Mouse (Mus musculus) MEL-GATA-1-ER (cell line): ENCODE measurements around the gene Cacnb4.

Source experiments
- DNase-seq: peaks from one replicate; pipeline ENCODE4 v3.0.0-alpha.2; 2012; ENCODE audit warnings: low read depth; ENCODE audit errors: extremely low read depth

Cacnb4 gene

GRCm38 (mm10) chr2:52424747-52425522, 251.7 kb downstream of the Cacnb4 start, which contains the start of gene Arl5a:
Gene Arl5a, minus strand, starts transcription at chr2:52424901.
- DNase-seq, result no peak

DNA sequence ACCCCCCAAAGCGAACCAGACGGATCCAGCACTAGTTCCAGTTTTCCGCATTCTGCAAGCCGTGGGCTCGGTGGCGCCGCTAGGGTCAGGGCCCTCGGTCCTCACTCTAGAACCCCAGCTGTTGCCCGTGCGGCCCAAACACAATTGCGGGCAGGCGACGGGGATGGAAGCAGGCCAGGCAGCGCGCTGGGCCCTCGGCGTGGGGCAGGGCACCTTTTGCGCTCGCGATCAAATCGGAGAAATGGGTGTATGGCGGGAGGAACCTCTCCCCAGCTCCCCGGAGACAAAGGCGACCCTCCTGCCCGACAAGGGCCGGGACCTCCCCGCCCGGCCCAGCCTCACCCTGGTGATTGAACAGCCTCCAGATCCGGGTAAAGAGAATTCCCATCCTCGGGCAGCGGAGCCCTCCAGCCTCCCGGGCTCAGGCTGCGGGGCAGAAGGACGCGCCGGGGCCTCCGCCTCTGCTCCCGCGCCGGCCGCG, 252.3 kb downstream of the Cacnb4 start:
- no peak for DNase-seq

- DNase-seq, result no peak
These were observed 252.9 kb downstream of the Cacnb4 start for GRCm38 (mm10) chr2:52423611-52424247.

GRCm38 (mm10) chr2:52422871-52423610, 253.6 kb downstream of the Cacnb4 start:
- DNase-seq, result no peak

DNA sequence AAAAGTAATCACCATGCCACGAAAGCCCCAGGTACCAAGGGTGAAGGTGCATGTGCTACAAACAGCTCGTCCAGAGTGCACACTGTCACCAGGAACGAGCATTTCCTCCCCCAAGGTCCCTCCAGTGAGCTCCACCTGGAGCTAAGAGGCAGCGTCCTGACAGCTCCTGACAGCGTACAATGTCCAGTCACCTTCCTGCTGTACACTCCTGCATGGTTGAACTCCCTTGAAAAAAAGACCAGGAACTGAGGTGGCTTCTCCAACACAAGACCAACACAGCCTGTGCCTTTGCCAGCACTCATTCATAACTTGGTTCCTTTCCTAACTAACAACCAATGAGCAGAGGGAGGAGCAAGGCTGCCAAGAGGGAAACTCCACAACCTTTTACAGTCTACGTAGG, 255.4 kb downstream of the Cacnb4 start:
- DNase-seq, result no peak

DNA sequence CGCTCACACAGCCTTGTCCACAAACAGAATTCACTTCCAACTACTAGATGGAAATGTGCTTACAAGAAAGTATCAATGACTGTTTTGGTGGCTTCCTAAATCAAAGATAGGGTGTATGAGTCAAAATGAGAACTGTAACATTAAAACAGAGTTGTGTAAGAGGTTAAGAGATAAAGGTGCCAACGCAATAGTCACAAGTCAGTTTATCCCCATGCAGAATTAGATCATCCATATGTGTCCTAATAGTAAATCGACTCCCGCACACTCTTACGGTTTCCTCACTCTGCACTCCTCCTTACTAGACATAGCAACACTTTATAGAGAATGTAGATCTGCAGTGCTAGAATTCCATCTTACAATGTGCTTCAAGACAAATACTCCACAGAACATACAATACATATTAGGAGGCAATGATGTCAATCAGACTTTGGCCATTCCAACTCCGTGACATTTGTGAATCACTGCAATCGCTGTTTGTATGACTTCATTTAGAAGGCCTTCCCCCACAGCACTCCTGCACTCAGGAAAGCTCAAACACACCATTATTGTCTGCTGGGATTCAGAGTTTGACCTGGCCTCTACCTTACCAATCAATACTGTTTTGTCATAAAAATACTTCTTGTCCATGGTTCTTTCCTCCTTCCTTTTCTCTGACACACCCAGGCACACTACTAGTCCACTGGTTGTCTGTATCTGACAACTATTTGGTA, 256.5 kb downstream of the Cacnb4 start:
- DNase-seq, result no peak

- DNase-seq, result no peak
These were observed 257.3 kb downstream of the Cacnb4 start for GRCm38 (mm10) chr2:52419295-52419694.

DNA sequence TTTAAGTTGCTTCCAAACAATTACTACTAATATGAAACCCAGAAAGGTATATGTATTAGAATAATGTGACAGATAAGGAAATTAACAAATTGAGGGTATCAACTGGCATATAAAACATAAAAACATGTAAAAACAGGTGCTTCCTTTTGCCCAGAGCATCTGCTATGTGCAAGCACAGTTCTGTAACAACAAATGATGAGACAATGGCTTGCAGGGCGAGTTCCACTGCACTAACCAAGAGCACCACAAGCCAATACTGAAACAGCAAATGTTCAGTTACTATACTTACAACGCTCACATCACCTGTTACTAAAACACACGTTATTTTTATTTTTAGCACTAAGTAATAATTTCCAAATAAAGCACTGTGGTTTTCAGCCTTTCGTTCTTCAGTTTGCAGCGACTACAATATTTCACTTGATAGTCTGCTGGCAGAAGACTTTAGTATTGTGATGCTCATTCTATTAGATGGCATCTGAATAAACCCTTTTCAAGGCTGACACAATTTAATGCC, 264.1 kb downstream of the Cacnb4 start:
- DNase-seq, result no peak

DNA sequence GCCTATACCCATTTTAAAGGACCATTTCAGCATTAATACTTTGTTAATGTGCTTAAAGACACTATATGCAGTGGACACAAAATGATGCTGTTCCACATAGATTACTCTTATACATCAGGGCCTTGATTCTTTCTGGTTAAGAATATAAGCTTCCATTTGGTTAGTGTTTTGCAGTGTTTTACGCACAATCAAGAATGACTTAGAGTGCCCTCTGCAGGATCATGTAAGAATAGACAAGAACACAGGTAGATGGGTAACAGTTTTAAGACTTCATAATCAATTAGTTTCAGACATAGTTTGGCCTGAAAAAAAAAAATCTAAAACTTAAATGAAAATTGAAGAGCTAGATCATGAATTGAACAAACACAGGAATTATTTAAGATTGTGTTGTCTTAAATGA, 270.2 kb downstream of the Cacnb4 start:
- no peak for DNase-seq

GRCm38 (mm10) chr2:52405238-52405637, 271.4 kb downstream of the Cacnb4 start:
- DNase-seq, result no peak

DNA sequence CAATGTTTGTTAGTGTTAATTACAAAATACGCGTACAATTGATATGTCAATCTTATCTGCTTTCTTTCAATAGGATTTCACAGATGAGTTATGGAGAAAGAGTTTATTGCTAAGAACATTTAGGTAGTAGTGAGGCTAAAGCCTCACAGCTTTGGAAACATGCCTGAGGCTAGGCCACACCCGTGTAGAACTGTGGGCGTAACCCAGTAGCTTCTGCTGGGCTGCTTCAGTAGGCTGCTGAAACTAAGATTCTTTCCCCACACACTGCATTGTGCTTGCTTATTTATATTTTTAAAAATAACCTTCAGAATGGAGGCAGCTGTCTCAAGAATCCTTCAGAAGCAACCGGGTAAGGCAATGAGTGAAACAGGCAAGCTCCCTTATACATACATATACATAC, 282.1 kb downstream of the Cacnb4 start:
- no peak for DNase-seq

GRCm38 (mm10) chr2:52390415-52390975, 286.1 kb downstream of the Cacnb4 start:
- peak; percentile 42 for DNase-seq

- no peak for DNase-seq
These were observed 286.7 kb downstream of the Cacnb4 start for GRCm38 (mm10) chr2:52389975-52390374.

- no peak for DNase-seq
These were observed 290.2 kb downstream of the Cacnb4 start for GRCm38 (mm10) chr2:52386451-52386850.

GRCm38 (mm10) chr2:52386037-52386436, 290.6 kb downstream of the Cacnb4 start:
- DNase-seq, result no peak

DNA sequence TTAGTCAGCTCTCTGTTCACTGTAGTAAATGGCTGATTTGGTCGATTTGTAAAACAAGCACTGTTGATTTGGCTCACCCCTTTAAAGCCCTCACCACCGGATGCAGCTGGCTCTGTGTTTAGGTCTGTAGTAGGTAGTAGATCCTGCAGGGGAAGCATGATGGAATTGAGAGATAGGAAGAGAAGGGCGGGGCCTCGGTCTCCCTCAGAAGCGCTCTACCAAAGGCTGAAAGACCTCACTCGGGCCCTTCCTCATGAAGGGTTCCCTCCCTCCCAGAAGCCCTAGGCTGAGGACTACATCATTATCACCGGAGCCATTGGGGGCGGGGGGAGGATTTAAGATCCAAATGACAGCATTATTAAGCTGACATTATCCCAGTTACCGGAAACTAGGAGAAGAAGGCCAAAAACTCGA, 297.8 kb downstream of the Cacnb4 start:
- DNase-seq, result peak; percentile 89

GRCm38 (mm10) chr2:52378448-52378804, 298.2 kb downstream of the Cacnb4 start, which contains the start of gene Neb:
Gene Neb, minus strand, starts transcription at chr2:52378474.
- peak; percentile 85 for DNase-seq
